Mouse (Mus musculus): Measurements from ENCODE around the gene Magi2. TPM values are rescaled to one million over a fixed set of nuclear protein-coding genes. Genes with fewer than 3 reads are reported as not detected.
"Not testable (repeated sequence)": the region's sequence is repeated elsewhere in the genome, so short reads cannot be mapped to it uniquely, and the experiment has no call there.

Gene Magi2
- polyA plus RNA-seq, 1 experiment, result 0.18 TPM

- Histone ChIP-seq H3K79me2 (ENCODE audit: control insufficient read depth, insufficient read depth) (peaks cover 7% of the 10 kb centered on the region), H3K27me3 (ENCODE audit: control insufficient read depth, insufficient read depth, insufficient read length) (no peaks in the 10 kb centered on the region), H3K4me3 (ENCODE audit: insufficient read depth, poor library complexity, severe bottlenecking) (peak overlapping the region; percentile 43), H3K36me3 (ENCODE audit: control insufficient read depth, insufficient read depth) (no peaks in the 10 kb centered on the region), H3ac (ENCODE audit: control insufficient read depth, insufficient read length, low read depth) (peak overlapping the region; percentile 91), H3K79me3 (ENCODE audit: low read depth) (peaks cover 2% of the 10 kb centered on the region)
- TF ChIP-seq CEBPB (IDR thresholded peaks at IDR 0.05; ENCODE audit: low read depth) (peak; percentile 47), CTCF (IDR thresholded peaks at IDR 0.05; ENCODE audit: control insufficient read depth, insufficient read depth, insufficient read length) (peak; percentile 17), MYOD1 (IDR thresholded peaks at IDR 0.05; ENCODE audit: control insufficient read depth, insufficient read length, low read depth) (no peak), USF1 (IDR thresholded peaks at IDR 0.05; ENCODE audit: low read depth) (no peak), MYOG (IDR thresholded peaks at IDR 0.05; ENCODE audit: control insufficient read depth, extremely low read depth, insufficient read length) (no peak), FOSL1 (IDR thresholded peaks at IDR 0.05; ENCODE audit: insufficient read depth, low read length, poor library complexity, severe bottlenecking) (no peak), MAX (IDR thresholded peaks at IDR 0.05) (peak; percentile 21)
These were observed 1474.9 kb downstream of the Magi2 start for GRCm38 (mm10) chr5:20701483-20702421.

- no peaks in the 10 kb centered on the region for H3K36me3 ChIP-seq (ENCODE audit: control insufficient read depth, insufficient read depth)
- TF ChIP-seq CEBPB (IDR thresholded peaks at IDR 0.05; ENCODE audit: low read depth) (no peak), MYOG (IDR thresholded peaks at IDR 0.05; ENCODE audit: control insufficient read depth, extremely low read depth, insufficient read length) (no peak), MYOD1 (IDR thresholded peaks at IDR 0.05; ENCODE audit: control insufficient read depth, insufficient read length, low read depth) (no peak), USF1 (IDR thresholded peaks at IDR 0.05; ENCODE audit: low read depth) (no peak), FOSL1 (IDR thresholded peaks at IDR 0.05; ENCODE audit: insufficient read depth, low read length, poor library complexity, severe bottlenecking) (no peak), CTCF (IDR thresholded peaks at IDR 0.05; ENCODE audit: control insufficient read depth, insufficient read depth, insufficient read length) (no peak), MAX (IDR thresholded peaks at IDR 0.05) (no peak)
- H3K79me3 ChIP-seq (ENCODE audit: low read depth), result peaks cover 2% of the 10 kb centered on the region
- H3K4me3 ChIP-seq (ENCODE audit: insufficient read depth, poor library complexity, severe bottlenecking), result peak overlapping the region; percentile 43
- peaks cover 7% of the 10 kb centered on the region for H3K79me2 ChIP-seq (ENCODE audit: control insufficient read depth, insufficient read depth)
- peak overlapping the region; percentile 91 for H3ac ChIP-seq (ENCODE audit: control insufficient read depth, insufficient read length, low read depth)
- H3K27me3 ChIP-seq (ENCODE audit: control insufficient read depth, insufficient read depth, insufficient read length), result no peaks in the 10 kb centered on the region
These were observed 1475.9 kb downstream of the Magi2 start for GRCm38 (mm10) chr5:20702480-20703303.

- no peaks in the 10 kb centered on the region for H3K36me3 ChIP-seq (ENCODE audit: control insufficient read depth, insufficient read depth)
- H3K4me3 ChIP-seq (ENCODE audit: insufficient read depth, poor library complexity, severe bottlenecking), result peak overlapping the region; percentile 43
- TF ChIP-seq MAX (IDR thresholded peaks at IDR 0.05), result no peak
- no peak for TF ChIP-seq CEBPB (IDR thresholded peaks at IDR 0.05; ENCODE audit: low read depth)
- no peak for TF ChIP-seq MYOG (IDR thresholded peaks at IDR 0.05; ENCODE audit: control insufficient read depth, extremely low read depth, insufficient read length)
- TF ChIP-seq USF1 (IDR thresholded peaks at IDR 0.05; ENCODE audit: low read depth), result no peak
- no peak for TF ChIP-seq FOSL1 (IDR thresholded peaks at IDR 0.05; ENCODE audit: insufficient read depth, low read length, poor library complexity, severe bottlenecking)
- TF ChIP-seq MYOD1 (IDR thresholded peaks at IDR 0.05; ENCODE audit: control insufficient read depth, insufficient read length, low read depth), result no peak
- TF ChIP-seq CTCF (IDR thresholded peaks at IDR 0.05; ENCODE audit: control insufficient read depth, insufficient read depth, insufficient read length), result no peak
- no peaks in the 10 kb centered on the region for H3K27me3 ChIP-seq (ENCODE audit: control insufficient read depth, insufficient read depth, insufficient read length)
- peaks cover 2% of the 10 kb centered on the region for H3K79me3 ChIP-seq (ENCODE audit: low read depth)
- H3ac ChIP-seq (ENCODE audit: control insufficient read depth, insufficient read length, low read depth), result no peak overlapping the region
- peaks cover 7% of the 10 kb centered on the region for H3K79me2 ChIP-seq (ENCODE audit: control insufficient read depth, insufficient read depth)
These were observed 1476.5 kb downstream of the Magi2 start for GRCm38 (mm10) chr5:20703304-20703700.

- Histone ChIP-seq H3ac (ENCODE audit: control insufficient read depth, insufficient read length, low read depth) (no peak overlapping the region), H3K79me3 (ENCODE audit: low read depth) (peaks cover 2% of the 10 kb centered on the region), H3K36me3 (ENCODE audit: control insufficient read depth, insufficient read depth) (no peaks in the 10 kb centered on the region), H3K27me3 (ENCODE audit: control insufficient read depth, insufficient read depth, insufficient read length) (no peaks in the 10 kb centered on the region), H3K4me3 (ENCODE audit: insufficient read depth, poor library complexity, severe bottlenecking) (no peak overlapping the region), H3K79me2 (ENCODE audit: control insufficient read depth, insufficient read depth) (peaks cover 7% of the 10 kb centered on the region)
- no peak for TF ChIP-seq CEBPB (IDR thresholded peaks at IDR 0.05; ENCODE audit: low read depth)
- TF ChIP-seq USF1 (IDR thresholded peaks at IDR 0.05; ENCODE audit: low read depth), result no peak
- TF ChIP-seq MYOG (IDR thresholded peaks at IDR 0.05; ENCODE audit: control insufficient read depth, extremely low read depth, insufficient read length), result no peak
- no peak for TF ChIP-seq MAX (IDR thresholded peaks at IDR 0.05)
- no peak for TF ChIP-seq MYOD1 (IDR thresholded peaks at IDR 0.05; ENCODE audit: control insufficient read depth, insufficient read length, low read depth)
- TF ChIP-seq CTCF (IDR thresholded peaks at IDR 0.05; ENCODE audit: control insufficient read depth, insufficient read depth, insufficient read length), result no peak
- TF ChIP-seq FOSL1 (IDR thresholded peaks at IDR 0.05; ENCODE audit: insufficient read depth, low read length, poor library complexity, severe bottlenecking), result no peak
These were observed 1477.2 kb downstream of the Magi2 start for GRCm38 (mm10) chr5:20703971-20704575.

GRCm38 (mm10) chr5:20704886-20705285 is 1478.0 kb downstream of the Magi2 start:
- no peak for TF ChIP-seq MYOD1 (IDR thresholded peaks at IDR 0.05; ENCODE audit: control insufficient read depth, insufficient read length, low read depth)
- no peak for TF ChIP-seq USF1 (IDR thresholded peaks at IDR 0.05; ENCODE audit: low read depth)
- TF ChIP-seq FOSL1 (IDR thresholded peaks at IDR 0.05; ENCODE audit: insufficient read depth, low read length, poor library complexity, severe bottlenecking), result no peak
- TF ChIP-seq CEBPB (IDR thresholded peaks at IDR 0.05; ENCODE audit: low read depth), result no peak
- TF ChIP-seq MYOG (IDR thresholded peaks at IDR 0.05; ENCODE audit: control insufficient read depth, extremely low read depth, insufficient read length), result no peak
- no peak for TF ChIP-seq CTCF (IDR thresholded peaks at IDR 0.05; ENCODE audit: control insufficient read depth, insufficient read depth, insufficient read length)
- no peak for TF ChIP-seq MAX (IDR thresholded peaks at IDR 0.05)

GRCm38 (mm10) chr5:20706322-20707282 is 1479.8 kb downstream of the Magi2 start:
- not testable (repeated sequence) for H3K79me2 ChIP-seq (ENCODE audit: control insufficient read depth, insufficient read depth); H3K36me3 ChIP-seq (ENCODE audit: control insufficient read depth, insufficient read depth); H3K4me3 ChIP-seq (ENCODE audit: insufficient read depth, poor library complexity, severe bottlenecking); H3K79me3 ChIP-seq (ENCODE audit: low read depth); H3ac ChIP-seq (ENCODE audit: control insufficient read depth, insufficient read length, low read depth); H3K27me3 ChIP-seq (ENCODE audit: control insufficient read depth, insufficient read depth, insufficient read length)

More at GRCm38 (mm10) chr5:20704886-20705285, 1478.0 kb downstream of the Magi2 start:
- Histone ChIP-seq H3K4me3 (ENCODE audit: insufficient read depth, poor library complexity, severe bottlenecking) (no peak overlapping the region), H3K79me3 (ENCODE audit: low read depth) (peaks cover 2% of the 10 kb centered on the region), H3K27me3 (ENCODE audit: control insufficient read depth, insufficient read depth, insufficient read length) (no peaks in the 10 kb centered on the region), H3ac (ENCODE audit: control insufficient read depth, insufficient read length, low read depth) (no peak overlapping the region), H3K36me3 (ENCODE audit: control insufficient read depth, insufficient read depth) (no peaks in the 10 kb centered on the region), H3K79me2 (ENCODE audit: control insufficient read depth, insufficient read depth) (peaks cover 7% of the 10 kb centered on the region)

DNA sequence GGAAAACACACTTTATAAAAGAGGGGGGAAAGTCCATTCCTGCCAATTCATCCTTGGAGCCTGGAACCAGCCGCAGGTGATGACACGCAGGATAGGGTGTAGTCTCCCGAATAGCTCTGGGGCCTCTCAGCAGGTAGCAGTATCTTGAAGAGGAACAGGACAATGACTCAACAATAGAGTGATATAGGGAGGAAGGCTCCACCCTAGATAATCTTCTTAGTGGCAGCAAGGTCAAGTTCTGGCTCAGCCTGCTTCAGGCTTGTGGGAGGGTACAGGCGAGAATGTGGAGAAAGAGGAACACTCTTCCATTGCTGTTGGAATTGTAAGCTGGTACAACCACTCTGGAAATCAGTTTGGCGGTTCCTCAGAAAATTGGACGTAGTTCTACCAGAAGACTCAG is 1484.0 kb downstream of the Magi2 start:
- not testable (repeated sequence) for H3K36me3 ChIP-seq (ENCODE audit: control insufficient read depth, insufficient read depth); H3ac ChIP-seq (ENCODE audit: control insufficient read depth, insufficient read length, low read depth); H3K79me3 ChIP-seq (ENCODE audit: low read depth); H3K4me3 ChIP-seq (ENCODE audit: insufficient read depth, poor library complexity, severe bottlenecking); H3K27me3 ChIP-seq (ENCODE audit: control insufficient read depth, insufficient read depth, insufficient read length); H3K79me2 ChIP-seq (ENCODE audit: control insufficient read depth, insufficient read depth)

All from C2C12 (cell line).